Mouse (Mus musculus) G1E-ER4 (cell line): ENCODE results near the gene Rel. TPM values are rescaled to one million over a fixed set of nuclear protein-coding genes. Genes with fewer than 3 reads are reported as not detected.

ENCODE experiments used
- GATA1 ChIP-seq: IDR thresholded peaks from one replicate; pipeline ENCODE4 v1.8.0; 2012; ENCODE audit warnings: low read length, inconsistent platforms
- polyA plus RNA-seq: library from polyadenylated mRNA; stranded (reverse); fragments of >175 nt; gene quantifications from 2 replicates; pipeline ENCODE4 v1.2.3, GENCODE M21; 2012

The Rel gene
- polyA plus RNA-seq: 0.03 and 0.06 TPM in 2 replicates

DNA sequence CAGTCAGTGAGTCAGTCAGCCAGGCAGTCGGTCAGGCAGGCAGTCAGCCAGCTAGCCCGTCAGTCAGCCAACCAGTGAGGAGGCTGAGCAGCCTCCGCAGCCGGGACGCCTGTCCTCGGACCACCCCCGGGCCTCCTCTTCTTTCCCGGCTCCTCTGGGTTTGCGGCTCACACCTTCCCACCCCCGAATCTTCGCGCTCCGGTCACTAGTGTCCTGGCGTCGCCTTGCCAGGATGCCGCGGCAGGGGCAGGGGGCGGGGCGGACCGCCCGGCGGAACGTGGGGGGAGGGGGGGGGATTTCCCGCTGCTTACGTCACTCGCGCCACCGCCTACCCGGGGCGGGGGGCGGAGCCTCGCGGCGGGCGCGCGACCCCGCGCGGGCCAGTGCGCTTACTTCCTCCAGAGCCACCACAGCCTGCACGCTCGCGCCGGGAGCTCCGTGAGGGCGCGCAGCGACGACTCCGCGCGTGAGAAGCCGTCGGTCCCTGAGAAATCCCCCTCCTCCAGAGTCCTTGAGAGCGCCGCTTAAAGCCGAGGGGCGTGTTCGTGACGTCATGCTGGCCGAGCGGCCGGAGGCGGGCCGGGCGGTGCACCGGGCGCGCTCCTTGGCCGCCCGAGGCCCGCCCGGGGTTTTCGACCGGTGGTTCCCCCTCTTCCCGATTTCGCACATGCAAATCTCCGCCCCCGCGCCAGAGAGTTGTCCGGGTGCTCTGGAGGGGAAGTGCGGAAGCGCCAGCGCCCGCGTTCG, at the start of gene Rel:
Rel (minus strand) TSS at position 211 of the 747 bp plus-strand sequence.
- no peak for TF ChIP-seq GATA1

DNA sequence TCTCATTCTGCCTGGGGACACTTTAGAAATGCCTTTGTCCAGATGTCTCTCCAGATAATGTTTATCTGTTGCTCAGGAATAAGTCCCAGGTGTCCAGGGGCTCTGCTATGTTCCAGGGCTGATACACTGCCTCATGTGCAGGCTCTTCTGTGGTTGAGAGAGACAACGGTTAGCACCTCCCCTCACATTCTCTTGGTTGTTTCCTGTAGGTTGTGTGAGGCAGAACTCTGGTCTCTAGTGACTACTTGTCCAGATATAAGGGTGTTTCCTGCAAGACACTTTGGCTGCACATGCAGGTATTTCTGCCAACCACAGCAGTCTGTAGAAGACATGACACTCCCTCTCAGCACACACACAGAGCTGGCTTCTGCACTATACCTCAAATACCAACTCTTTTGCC, 48.0 kb upstream of the Rel start:
- TF ChIP-seq GATA1: no peak

DNA sequence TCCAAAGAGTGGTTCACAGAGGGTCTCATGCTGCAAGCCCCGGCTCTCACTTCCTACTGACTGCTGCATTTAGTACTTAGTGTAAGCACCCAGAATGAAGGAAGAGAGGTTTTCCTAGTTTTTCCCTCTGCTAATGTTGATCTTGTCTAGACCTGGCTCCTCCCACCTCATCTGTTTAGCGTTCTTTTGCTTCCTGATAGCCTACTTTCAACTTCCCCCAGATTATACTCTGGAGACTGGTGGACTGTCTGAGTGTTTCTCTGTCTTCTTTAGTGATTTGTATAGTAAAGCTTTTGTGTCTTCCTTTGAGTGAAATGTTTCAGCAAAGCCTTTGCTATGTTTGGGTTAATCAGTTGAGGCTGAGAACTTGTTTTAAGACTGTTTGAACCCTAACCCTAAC, 40.0 kb upstream of the Rel start:
- TF ChIP-seq GATA1: no peak

DNA sequence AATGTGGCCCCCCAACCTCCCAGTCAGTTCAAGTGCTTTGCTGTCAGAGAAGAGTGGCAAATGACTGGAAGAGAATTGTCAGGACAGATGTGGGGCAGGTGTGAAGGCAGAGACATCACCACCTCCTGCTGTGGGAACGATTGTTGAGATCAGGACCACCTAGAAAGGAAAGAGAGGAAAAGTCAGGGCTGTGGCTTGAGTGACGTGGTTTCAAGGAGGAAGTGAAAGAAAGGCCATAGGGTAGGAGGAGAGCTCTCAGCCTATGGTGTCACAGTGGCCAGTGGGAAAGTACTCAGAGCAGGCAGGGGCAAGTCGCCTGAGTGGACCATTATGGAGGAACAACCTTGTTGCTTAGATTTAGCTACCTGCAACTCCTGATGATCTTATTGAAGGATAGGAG, 34.9 kb upstream of the Rel start:
- no peak for TF ChIP-seq GATA1

DNA sequence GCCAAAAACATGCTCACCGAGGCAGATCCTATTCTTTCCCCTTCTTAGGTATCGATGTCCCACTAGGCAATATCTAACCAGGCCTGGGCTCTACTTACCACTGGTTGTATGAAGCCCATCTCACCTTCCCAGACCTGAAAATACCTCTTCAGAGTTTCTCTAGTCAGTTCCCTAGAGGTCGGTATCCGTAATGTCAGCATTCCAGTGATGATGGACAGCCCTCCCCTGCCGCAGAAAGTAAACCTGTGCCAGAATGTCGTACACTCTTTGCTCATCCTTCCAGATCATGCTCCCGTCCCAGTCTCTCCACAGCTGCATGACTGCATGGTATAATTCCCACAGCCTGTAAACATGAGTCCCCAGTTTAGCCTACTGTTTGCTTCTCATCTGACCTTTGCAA, 32.4 kb upstream of the Rel start:
- no peak for TF ChIP-seq GATA1

DNA sequence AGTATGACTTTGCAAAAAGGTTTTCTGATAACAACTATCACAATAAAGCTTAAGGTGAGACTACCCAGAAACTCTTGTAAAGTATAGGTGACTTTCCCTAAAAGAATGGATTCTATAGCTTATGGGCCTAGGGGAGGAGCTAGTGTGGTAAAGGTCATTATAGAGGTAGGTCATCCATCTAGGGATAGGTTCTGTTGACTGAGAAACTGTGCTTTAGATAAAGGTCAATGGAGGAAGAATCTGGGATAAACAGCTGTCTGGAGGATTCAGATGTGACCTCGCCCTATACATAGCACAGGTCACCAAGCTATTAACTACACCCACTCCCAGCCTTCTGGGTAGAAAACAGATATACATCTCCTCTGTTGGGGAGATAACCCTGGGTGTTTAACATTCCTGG, 31.5 kb upstream of the Rel start:
- no peak for TF ChIP-seq GATA1

DNA sequence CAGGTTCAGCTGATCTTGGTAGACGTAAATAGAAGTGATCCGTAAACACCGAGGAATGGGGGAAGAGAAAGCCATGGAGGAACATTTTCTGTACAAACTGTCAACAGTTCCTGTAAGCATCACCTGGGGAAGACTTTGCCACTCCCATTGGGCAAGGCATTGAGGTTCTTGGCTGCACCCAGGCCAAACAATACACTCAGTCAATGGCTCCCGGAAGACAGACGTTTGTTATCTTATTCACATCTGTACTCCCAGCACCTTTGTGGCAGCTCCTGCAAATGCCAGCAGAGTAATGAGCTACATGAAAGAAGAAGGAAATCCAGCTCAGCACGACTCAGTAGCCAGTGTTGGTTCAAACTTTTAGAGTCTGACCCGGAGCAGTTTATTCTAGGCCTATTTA, 31.1 kb upstream of the Rel start:
- no peak for TF ChIP-seq GATA1

DNA sequence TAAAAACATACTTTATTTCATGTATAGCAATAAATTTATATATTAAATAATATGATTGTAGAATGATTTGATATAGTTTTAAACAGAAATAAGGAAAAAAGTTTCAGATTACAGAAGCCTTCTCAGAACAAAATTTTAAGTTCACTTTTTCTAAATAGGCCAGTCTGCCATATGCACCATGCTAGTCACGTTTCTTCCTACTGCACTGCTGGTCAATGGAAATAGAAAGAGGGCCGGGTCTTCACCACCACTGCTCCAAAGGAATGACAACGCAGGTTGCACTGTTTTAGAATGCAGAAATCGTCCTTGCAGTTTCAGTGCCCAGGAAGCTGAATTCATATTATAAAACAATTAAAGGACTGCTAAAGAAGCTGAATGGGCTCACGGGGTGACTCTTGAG, 12.3 kb upstream of the Rel start:
- no peak for TF ChIP-seq GATA1

DNA sequence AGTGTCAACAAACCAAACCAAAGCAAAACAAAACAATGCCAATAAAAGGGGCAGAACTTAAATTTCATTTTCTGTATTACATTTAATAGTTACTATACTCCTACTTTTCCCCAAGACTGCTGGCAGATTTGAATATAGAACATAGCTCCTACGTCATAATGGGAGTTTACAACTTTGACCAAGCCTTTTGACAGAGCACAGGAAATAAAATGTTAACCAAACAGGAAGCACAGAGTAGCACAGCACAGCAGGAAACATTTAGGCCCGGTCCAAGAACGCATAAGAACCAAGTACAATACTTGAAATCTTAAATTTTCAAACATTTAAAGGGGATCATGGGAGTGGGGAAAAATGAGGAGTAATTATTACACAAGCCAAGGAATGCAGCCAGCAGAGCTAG, 11.3 kb upstream of the Rel start:
- no peak for TF ChIP-seq GATA1

DNA sequence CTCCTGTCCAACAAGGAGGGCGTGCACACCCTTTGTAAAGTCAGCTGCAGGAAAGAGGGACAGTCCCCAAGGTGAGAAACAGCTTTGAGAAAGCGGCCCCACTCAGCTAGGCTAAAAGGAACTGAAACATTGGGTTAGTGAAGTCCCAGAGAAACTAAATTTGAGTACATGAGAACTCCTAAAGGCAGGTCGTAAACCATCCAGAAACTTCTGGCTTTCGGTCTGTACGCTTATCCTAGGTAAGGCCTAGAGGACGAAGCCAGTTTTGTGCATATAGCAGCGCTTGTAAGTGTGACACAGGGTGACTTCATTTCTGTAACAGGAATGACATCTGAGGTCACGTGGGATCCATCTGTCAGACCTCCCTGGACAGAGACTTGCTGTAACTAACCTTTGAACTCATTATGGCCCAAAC, 8.0 kb upstream of the Rel start:
- no peak for TF ChIP-seq GATA1

DNA sequence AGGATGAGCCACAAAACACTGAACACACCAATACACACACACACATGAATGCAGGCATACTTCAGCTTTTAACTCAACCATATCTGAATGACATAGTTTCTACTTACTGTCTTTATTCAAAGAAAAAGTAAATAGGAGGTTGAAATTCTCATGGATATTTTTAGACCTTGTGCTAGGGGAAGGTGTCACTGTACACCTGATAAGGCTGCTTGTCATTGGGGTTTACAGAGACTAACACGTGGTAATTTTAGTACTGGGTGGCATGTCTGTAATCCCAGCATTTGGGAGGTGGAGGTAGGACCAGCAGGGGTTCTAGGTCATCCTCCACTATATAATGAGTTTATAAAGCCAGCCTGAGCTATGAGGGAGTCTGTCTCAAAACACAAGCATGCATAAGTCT, 1.7 kb upstream of the Rel start:
- no peak for TF ChIP-seq GATA1

DNA sequence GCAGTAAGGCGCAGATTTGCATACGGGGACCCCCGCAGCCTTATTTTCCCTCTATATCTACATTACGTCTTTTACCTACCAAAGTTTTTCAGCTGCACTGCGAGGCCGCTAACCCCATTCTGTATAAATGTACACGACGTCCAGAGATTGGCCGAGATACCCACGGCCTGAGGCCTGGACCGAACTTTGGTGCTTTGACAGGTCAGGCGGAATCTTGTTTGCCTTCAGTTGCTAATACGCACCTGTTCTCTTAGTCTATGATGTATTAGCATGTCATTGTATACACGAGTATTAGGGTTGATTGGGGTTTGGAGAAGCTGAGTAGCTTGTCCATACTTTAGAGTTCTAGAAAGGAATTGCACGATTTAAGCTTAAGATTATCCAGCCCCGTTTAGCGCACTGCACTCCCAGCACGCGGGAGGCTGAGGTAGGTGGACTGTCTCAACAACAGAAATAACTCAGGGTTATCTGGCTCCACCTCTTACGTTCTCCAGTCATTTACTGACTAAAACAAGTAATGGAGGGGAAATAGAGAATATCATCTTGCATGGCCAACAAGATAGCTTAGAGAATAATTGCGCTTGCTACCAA, 832 bp upstream of the Rel start:
- no peak for TF ChIP-seq GATA1

DNA sequence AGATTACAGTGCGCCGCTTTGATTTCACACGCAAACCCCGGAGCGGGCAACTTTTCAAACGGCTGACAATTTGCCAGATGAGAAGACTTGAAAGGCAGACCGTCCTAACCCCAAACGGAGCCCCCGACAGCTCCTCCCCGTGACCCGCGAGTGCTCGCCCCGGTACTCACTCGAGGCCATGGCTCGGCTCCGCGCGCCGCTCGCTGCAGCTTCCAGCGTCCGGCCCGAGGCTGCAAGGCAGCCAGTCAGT, 335 bp downstream of the Rel start:
- TF ChIP-seq GATA1: no peak

DNA sequence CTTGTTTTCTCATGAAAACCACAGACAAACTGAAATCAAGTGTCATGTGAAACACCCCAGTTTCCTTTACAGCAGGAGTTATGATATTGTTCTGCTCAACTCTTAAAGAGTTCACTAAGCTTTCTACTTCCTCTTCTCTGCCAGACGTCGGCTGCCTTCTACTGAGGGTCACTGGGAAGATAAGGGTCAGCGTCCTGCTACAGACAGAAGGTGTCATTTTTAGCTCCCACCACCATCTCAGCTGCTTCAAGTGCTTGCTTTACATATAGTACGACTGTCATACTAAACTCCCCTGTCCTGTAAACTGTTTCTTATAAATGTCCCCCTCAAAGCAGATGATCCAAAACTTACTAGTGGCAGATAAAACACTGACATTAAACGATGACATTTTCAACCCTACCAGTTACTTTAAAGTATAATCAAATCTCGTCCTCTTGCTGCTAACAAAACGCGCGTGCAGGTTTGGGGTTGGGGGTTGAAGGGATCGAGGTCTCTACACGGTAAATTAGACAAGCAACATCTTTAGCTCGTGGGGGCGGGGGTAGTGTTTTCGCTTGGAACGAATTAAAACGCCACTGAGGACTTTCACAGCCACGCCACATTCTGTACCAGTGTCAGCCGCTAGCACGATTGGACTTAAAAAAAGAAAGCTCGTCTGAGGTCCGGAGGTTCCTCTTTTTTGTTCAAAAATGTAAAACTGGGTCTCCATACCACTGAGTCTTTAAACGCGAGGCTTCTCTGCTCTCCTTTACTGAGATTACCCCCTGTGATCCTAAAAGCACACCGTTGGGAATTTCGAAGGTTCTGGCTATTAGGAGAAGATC, 872 bp downstream of the Rel start:
- no peak for TF ChIP-seq GATA1

DNA sequence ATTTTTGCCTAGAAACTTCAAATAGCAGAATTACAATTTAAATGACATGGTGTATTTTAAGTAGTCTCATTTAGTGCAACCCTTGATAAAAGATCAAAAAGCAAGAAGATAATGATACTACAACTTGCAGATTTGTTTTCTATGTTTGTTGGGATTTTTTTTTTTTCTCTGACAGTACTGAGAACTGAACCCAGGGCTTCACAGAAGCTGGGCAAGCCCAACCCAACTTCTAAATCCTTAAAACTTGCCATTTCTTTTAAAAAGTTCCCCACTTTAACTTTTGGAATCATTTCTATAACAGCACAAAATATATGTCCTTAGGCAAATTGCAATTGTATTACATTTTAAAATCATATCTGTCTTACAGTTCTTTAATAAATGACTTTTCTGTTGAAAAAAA, 1.7 kb downstream of the Rel start:
- TF ChIP-seq GATA1: no peak

DNA sequence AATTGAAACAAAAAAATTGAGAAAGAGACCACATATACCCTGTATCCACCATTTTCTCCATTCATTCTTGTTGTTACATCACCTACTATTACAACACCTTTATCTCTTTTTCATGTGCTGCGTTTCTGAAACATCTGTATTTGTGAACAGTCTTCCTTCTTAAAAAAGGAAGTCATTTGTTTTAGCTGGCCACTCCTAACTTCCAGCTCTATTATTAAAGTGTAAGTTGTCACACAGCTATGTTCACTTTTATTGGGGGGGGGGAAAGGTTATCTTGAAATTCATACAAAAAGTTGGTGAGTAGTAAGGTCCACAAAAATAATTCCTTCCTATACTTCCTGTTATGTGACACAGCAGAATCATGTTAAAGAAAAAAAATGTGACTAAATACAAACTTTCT, 2.8 kb downstream of the Rel start:
- no peak for TF ChIP-seq GATA1

DNA sequence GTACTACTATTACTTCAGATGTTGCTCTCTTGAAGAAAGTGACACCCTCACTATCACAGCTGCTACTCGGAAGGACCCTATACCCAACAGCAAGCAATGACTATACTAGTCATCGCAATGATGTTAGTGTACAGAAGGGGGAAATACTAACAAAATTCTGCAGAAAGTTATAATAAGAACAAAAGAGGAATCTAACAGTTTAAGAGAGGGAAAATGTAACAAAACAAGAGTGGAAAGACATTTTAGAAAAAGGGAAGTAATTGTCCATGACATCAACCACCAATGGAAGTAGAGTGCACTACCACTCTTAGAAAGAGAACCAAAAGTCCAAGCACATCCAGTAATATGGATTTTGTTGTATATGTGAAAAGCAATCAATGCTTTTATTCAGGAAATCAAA, 8.1 kb downstream of the Rel start:
- no peak for TF ChIP-seq GATA1
